Mouse (Mus musculus) cerebellum, adult 9-10 months (tissue): ENCODE results near the gene Mtmr11.
"Not testable (repeated sequence)": the region's sequence is repeated elsewhere in the genome, so short reads cannot be mapped to it uniquely, and the experiment has no call there.

Experiments used
- DNase-seq: peaks from one replicate; pipeline ENCODE4 v3.0.0; 2022

Gene Mtmr11

GRCm38 (mm10) chr3:96219191-96219641 lies 57.4 kb downstream of the Mtmr11 start:
- DNase-seq, result peak; percentile 65

- peak; percentile 94 for DNase-seq
These were observed 57.9 kb downstream of the Mtmr11 start, which contains the start of the genes Bola1 and Hist2h2ab for GRCm38 (mm10) chr3:96219661-96220130. TSS of gene Bola1 (minus strand) at chr3:96219709. TSS of gene Hist2h2ab (plus strand) at chr3:96219865.

GRCm38 (mm10) chr3:96220131-96220764 lies 58.4 kb downstream of the Mtmr11 start:
- not testable (repeated sequence) for DNase-seq

GRCm38 (mm10) chr3:96220765-96221639 lies 59.2 kb downstream of the Mtmr11 start, which contains the start of the genes Hist2h2ac and Hist2h2be:
TSS of gene Hist2h2ac (minus strand) at chr3:96220880.
TSS of gene Hist2h2be (plus strand) at chr3:96221119.
- DNase-seq, result peak; percentile 95
